Mouse (Mus musculus): ENCODE measurements around the gene Zfp867. TPM values are rescaled to one million over a fixed set of nuclear protein-coding genes. Genes with fewer than 3 reads are reported as not detected.

The Zfp867 gene
- polyA plus RNA-seq, 1 experiment from 2014 or later: 7.9 TPM

DNA sequence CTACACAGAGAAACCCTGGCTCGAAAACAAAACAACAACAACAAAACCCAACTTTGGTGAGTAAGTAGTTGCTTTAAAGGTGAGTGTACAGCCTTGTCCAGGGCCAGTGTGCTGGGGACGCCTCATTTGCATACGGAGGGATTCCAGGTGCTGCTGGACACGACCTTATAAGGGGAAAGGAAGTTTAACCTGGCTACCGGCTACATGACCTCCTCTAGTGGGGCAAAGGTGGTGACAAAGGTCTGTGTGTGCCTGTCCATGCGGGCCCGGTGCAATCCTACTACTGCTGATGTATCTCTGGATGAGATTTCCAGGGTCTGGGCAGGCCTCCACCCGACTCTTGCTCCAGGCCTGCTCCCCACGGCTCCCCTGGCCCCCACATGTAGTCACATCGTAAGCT, 40.5 kb upstream of the Zfp867 start:
- Histone ChIP-seq H3K9me3 (ENCODE audit: control insufficient read depth, low read length) (no peaks in the 10 kb centered on the region), H3K36me3 (ENCODE audit: control insufficient read depth, insufficient read depth, low read length) (peaks cover 22% of the 10 kb centered on the region), H3K4me3 (ENCODE audit: control insufficient read depth in 1 of 2, insufficient read depth in 1 of 2, low read depth in 1 of 2, low read length in 2 of 2) (no peak overlapping the region), H3K9ac (ENCODE audit: low read length) (no peak overlapping the region), H3K4me2 (ENCODE audit: low read length) (no peak overlapping the region), H3K4me1 (ENCODE audit: control insufficient read depth in 2 of 2, insufficient read depth in 2 of 2, low read length in 2 of 2) (0 out of 4 replicates have a peak, but pooled peaks cover 0 to 2% of the 10 kb centered on the region in 2 experiments), H3K27me3 (ENCODE audit: control insufficient read depth, insufficient read depth, low read length) (no peaks in the 10 kb centered on the region), H3K27ac (replicated peaks in 1 of 2; ENCODE audit: control insufficient read depth in 1 of 2, insufficient read depth in 1 of 2, low read depth in 2 of 2, low read length in 2 of 2) (no peak overlapping the region)
- 89% methylated on average over 10 of the region's 10 CpGs for WGBS
- ATAC-seq (ENCODE audit: insufficient number of reproducible peaks, insufficient read depth, low FRiP score, low read depth): no peak

DNA sequence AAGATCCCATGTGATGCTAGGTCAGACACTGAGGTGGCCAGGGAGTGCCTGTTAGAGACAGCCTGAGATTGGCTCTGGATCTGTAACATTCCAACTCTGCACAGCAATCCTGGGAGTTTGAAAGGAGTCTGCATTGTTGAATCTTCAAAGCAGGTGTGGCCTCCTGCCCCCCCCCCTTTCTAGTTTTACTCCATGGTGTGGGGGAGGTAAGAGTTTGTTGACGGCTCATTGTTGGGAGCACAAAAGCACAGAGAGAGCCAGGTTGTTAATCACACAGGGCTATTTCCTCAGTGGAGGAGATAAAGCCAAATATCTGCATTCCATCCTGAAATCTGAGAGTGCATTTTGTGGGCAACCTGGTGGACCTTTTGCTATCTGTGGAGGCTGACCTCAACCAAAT, 39.3 kb upstream of the Zfp867 start:
- Histone ChIP-seq H3K27me3 (ENCODE audit: control insufficient read depth, insufficient read depth, low read length) (no peaks in the 10 kb centered on the region), H3K4me3 (ENCODE audit: control insufficient read depth in 1 of 2, insufficient read depth in 1 of 2, low read depth in 1 of 2, low read length in 2 of 2) (no peak overlapping the region), H3K4me2 (ENCODE audit: low read length) (no peak overlapping the region), H3K4me1 (ENCODE audit: control insufficient read depth in 2 of 2, insufficient read depth in 2 of 2, low read length in 2 of 2) (peaks cover 7% of the 10 kb centered on the region in 2 experiments), H3K36me3 (ENCODE audit: control insufficient read depth, insufficient read depth, low read length) (peaks cover 22% of the 10 kb centered on the region), H3K27ac (replicated peaks in 1 of 2; ENCODE audit: control insufficient read depth in 1 of 2, insufficient read depth in 1 of 2, low read depth in 2 of 2, low read length in 2 of 2) (no peak overlapping the region), H3K9ac (ENCODE audit: low read length) (no peak overlapping the region), H3K9me3 (ENCODE audit: control insufficient read depth, low read length) (no peaks in the 10 kb centered on the region)
- 25% methylated on average over 1 of the region's 1 CpGs for WGBS
- no peak for ATAC-seq (ENCODE audit: insufficient number of reproducible peaks, insufficient read depth, low FRiP score, low read depth)

DNA sequence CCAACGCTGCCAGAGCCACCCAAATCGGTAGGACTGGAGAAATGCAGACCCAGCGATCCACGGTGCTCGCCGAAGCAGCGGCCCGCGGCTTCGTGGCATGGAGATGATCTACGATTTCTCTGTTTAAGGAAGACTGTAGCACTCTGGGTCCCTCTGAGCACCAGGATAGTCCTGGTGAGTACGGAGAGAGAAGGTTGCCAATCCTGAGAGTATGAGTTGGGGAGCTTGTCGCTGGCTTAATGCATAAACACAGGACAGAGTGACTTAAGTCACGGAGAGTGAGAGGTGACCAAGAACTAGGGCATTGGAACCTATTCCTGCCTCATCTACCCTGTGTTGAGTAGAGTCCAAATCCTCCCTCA, 34.4 kb upstream of the Zfp867 start:
- Histone ChIP-seq H3K9me3 (ENCODE audit: control insufficient read depth, low read length) (no peaks in the 10 kb centered on the region), H3K27me3 (ENCODE audit: control insufficient read depth, insufficient read depth, low read length) (no peaks in the 10 kb centered on the region), H3K9ac (ENCODE audit: low read length) (peak overlapping the region; percentile 84), H3K27ac (replicated peaks in 1 of 2; ENCODE audit: control insufficient read depth in 1 of 2, insufficient read depth in 1 of 2, low read depth in 2 of 2, low read length in 2 of 2) (peak overlapping the region; percentile 68 to 91), H3K4me1 (ENCODE audit: control insufficient read depth in 2 of 2, insufficient read depth in 2 of 2, low read length in 2 of 2) (peaks cover 10 to 13% of the 10 kb centered on the region in 2 experiments), H3K4me2 (ENCODE audit: low read length) (peak overlapping the region; percentile 89), H3K4me3 (ENCODE audit: control insufficient read depth in 1 of 2, insufficient read depth in 1 of 2, low read depth in 1 of 2, low read length in 2 of 2) (peak overlapping the region; percentile 70 to 75), H3K36me3 (ENCODE audit: control insufficient read depth, insufficient read depth, low read length) (peaks cover 51% of the 10 kb centered on the region)
- peak; percentile 2; the same call in 1 of the 2 replicates for ATAC-seq (ENCODE audit: insufficient number of reproducible peaks, insufficient read depth, low FRiP score, low read depth)
- under 1% methylated on average over 14 of the region's 14 CpGs for WGBS

GRCm38 (mm10) chr11:59505839-59506712, 33.8 kb upstream of the Zfp867 start:
- peak overlapping the region; percentile 68 to 91 for H3K27ac ChIP-seq (replicated peaks in 1 of 2; ENCODE audit: control insufficient read depth in 1 of 2, insufficient read depth in 1 of 2, low read depth in 2 of 2, low read length in 2 of 2)
- peaks cover 56% of the 10 kb centered on the region for H3K36me3 ChIP-seq (ENCODE audit: control insufficient read depth, insufficient read depth, low read length)
- no peaks in the 10 kb centered on the region for H3K27me3 ChIP-seq (ENCODE audit: control insufficient read depth, insufficient read depth, low read length)
- H3K4me1 ChIP-seq (ENCODE audit: control insufficient read depth in 2 of 2, insufficient read depth in 2 of 2, low read length in 2 of 2): peaks cover 10 to 13% of the 10 kb centered on the region in 2 experiments
- peak; percentile 97 for ATAC-seq (ENCODE audit: insufficient number of reproducible peaks, insufficient read depth, low FRiP score, low read depth)
- H3K4me3 ChIP-seq (ENCODE audit: control insufficient read depth in 1 of 2, insufficient read depth in 1 of 2, low read depth in 1 of 2, low read length in 2 of 2): peak overlapping the region; percentile 70 to 75
- peak overlapping the region; percentile 89 for H3K4me2 ChIP-seq (ENCODE audit: low read length)
- no peaks in the 10 kb centered on the region for H3K9me3 ChIP-seq (ENCODE audit: control insufficient read depth, low read length)
- H3K9ac ChIP-seq (ENCODE audit: low read length): peak overlapping the region; percentile 84
- WGBS: under 1% methylated on average over 66 of the region's 71 CpGs

DNA sequence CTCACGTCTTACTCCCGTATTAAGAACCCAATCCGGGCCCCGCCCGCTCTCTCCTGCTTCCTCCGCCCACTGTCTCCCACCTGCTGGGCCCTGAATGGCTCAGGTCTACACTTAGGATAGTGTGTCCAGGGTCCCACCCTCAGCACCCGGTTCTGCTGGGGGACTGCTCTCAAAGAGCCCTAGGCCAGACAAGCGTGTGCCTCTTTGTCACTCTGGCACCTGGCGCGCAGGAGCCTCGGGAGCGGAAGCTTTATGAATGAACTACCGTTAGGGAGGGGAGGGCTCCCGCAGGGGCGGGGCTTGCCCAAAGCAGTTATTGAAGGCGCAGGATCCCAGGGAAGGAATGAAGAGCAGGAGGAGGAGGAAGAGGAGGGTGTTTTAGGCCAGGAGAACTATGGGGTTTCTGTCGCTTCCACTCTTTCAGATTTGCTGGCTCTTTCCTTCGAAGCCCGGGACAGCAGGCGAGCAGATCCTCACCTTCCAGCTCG, 33.1 kb upstream of the Zfp867 start:
- Histone ChIP-seq H3K9ac (ENCODE audit: low read length) (peak overlapping the region; percentile 84), H3K27me3 (ENCODE audit: control insufficient read depth, insufficient read depth, low read length) (no peaks in the 10 kb centered on the region), H3K27ac (replicated peaks in 1 of 2; ENCODE audit: control insufficient read depth in 1 of 2, insufficient read depth in 1 of 2, low read depth in 2 of 2, low read length in 2 of 2) (peak overlapping the region; percentile 47 to 91), H3K9me3 (ENCODE audit: control insufficient read depth, low read length) (no peaks in the 10 kb centered on the region), H3K4me2 (ENCODE audit: low read length) (peak overlapping the region; percentile 89), H3K4me1 (ENCODE audit: control insufficient read depth in 2 of 2, insufficient read depth in 2 of 2, low read length in 2 of 2) (peaks cover 10 to 13% of the 10 kb centered on the region in 2 experiments), H3K4me3 (ENCODE audit: control insufficient read depth in 1 of 2, insufficient read depth in 1 of 2, low read depth in 1 of 2, low read length in 2 of 2) (peak overlapping the region; percentile 70 to 75), H3K36me3 (ENCODE audit: control insufficient read depth, insufficient read depth, low read length) (peaks cover 58% of the 10 kb centered on the region)
- no peak for ATAC-seq (ENCODE audit: insufficient number of reproducible peaks, insufficient read depth, low FRiP score, low read depth)
- WGBS: under 1% methylated on average over 21 of the region's 21 CpGs

- no peak overlapping the region for H3K4me3 ChIP-seq (ENCODE audit: control insufficient read depth in 1 of 2, insufficient read depth in 1 of 2, low read depth in 1 of 2, low read length in 2 of 2)
- peaks cover 6 to 10% of the 10 kb centered on the region in 2 experiments for H3K4me1 ChIP-seq (ENCODE audit: control insufficient read depth in 2 of 2, insufficient read depth in 2 of 2, low read length in 2 of 2)
- ATAC-seq (ENCODE audit: insufficient number of reproducible peaks, insufficient read depth, low FRiP score, low read depth): no peak
- WGBS: 82% methylated on average over 5 of the region's 5 CpGs
- H3K27me3 ChIP-seq (ENCODE audit: control insufficient read depth, insufficient read depth, low read length): no peaks in the 10 kb centered on the region
- no peak overlapping the region for H3K9ac ChIP-seq (ENCODE audit: low read length)
- H3K27ac ChIP-seq (replicated peaks in 1 of 2; ENCODE audit: control insufficient read depth in 1 of 2, insufficient read depth in 1 of 2, low read depth in 2 of 2, low read length in 2 of 2): no peak overlapping the region
- H3K9me3 ChIP-seq (ENCODE audit: control insufficient read depth, low read length): no peaks in the 10 kb centered on the region
- no peak overlapping the region for H3K4me2 ChIP-seq (ENCODE audit: low read length)
- H3K36me3 ChIP-seq (ENCODE audit: control insufficient read depth, insufficient read depth, low read length): peaks cover 75% of the 10 kb centered on the region
Observed at GRCm38 (mm10) chr11:59501978-59502700, 29.9 kb upstream of the Zfp867 start.

DNA sequence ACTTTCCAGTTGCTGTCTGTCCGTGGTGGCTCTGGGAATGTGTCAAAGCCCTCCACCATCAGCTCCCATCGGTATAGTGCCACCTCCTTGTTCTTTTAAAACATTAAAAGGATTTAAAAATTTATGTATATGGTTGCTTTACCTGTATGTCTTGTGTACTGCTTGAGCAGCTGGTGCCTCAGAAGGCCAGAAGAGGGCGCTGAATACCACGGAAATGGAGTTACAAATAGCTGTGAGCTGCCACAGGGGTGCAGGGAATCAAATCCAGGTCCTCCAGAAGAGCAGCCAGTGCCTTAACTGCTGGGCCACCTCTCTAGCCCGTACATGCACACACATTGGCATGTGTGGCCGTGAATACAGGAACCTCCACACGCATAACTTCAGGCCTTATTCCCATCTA, 25.5 kb upstream of the Zfp867 start:
- no peak overlapping the region for H3K4me2 ChIP-seq (ENCODE audit: low read length)
- H3K4me3 ChIP-seq (ENCODE audit: control insufficient read depth in 1 of 2, insufficient read depth in 1 of 2, low read depth in 1 of 2, low read length in 2 of 2): no peak overlapping the region
- H3K27me3 ChIP-seq (ENCODE audit: control insufficient read depth, insufficient read depth, low read length): no peaks in the 10 kb centered on the region
- H3K9me3 ChIP-seq (ENCODE audit: control insufficient read depth, low read length): no peaks in the 10 kb centered on the region
- H3K27ac ChIP-seq (replicated peaks in 1 of 2; ENCODE audit: control insufficient read depth in 1 of 2, insufficient read depth in 1 of 2, low read depth in 2 of 2, low read length in 2 of 2): no peak overlapping the region
- 91% methylated on average over 7 of the region's 7 CpGs for WGBS
- no peak for ATAC-seq (ENCODE audit: insufficient number of reproducible peaks, insufficient read depth, low FRiP score, low read depth)
- H3K36me3 ChIP-seq (ENCODE audit: control insufficient read depth, insufficient read depth, low read length): peaks cover 99% of the 10 kb centered on the region
- no peaks in the 10 kb centered on the region for H3K4me1 ChIP-seq (ENCODE audit: control insufficient read depth in 2 of 2, insufficient read depth in 2 of 2, low read length in 2 of 2)
- no peak overlapping the region for H3K9ac ChIP-seq (ENCODE audit: low read length)
